Mouse (Mus musculus) induced T-regulatory cell, adult 2 months (primary cell): Measurements from ENCODE around the gene Olfr157.
"Not testable (repeated sequence)": the region's sequence is repeated elsewhere in the genome, so short reads cannot be mapped to it uniquely, and the experiment has no call there.

Experiments used
- DNase-seq: peaks from one replicate; pipeline ENCODE4 v3.0.0-alpha.2; 2012; ENCODE audit warnings: low read depth

Olfr157 gene

GRCm38 (mm10) chr4:43795844-43796243 is 44.2 kb downstream of the Olfr157 start:
- not testable (repeated sequence) for DNase-seq

- DNase-seq, result no peak
Measured at GRCm38 (mm10) chr4:43795296-43795695, 44.7 kb downstream of the Olfr157 start.
